ENCODE assay signal across 7 mouse cellular contexts in genomic region chr4:45964771-45965439, GRCm38 (mm10). TPM values are rescaled to one million over a fixed set of nuclear protein-coding genes. Genes with fewer than 3 reads are reported as not detected.
DNase-seq lines count a peak whose midpoint lies in the region; ATAC-seq lines count a peak whose summit lies in the region.

TSS of gene Tdrd7 (plus strand) at chr4:45965334.

- intact Hi-C loops in heart, postnatal 36 days (cut with DNase I) = no loop called here

- no peak for ATAC-seq in megakaryocyte-erythroid progenitor cell, adult 5-6 weeks (replicated peaks; ENCODE audit: low FRiP score, low TSS enrichment, poor library complexity, severe bottlenecking)

- DNase-seq in NIH3T3 (ENCODE audit: low read depth) = peak; percentile 20
- DNase-seq in adrenal gland, postnatal 4 days (ENCODE audit: low spot score in 2 of 2) = no peak
- DNase-seq in heart, postnatal 36 days = no peak
- DNase-seq in layer of hippocampus, postnatal 36 days = no peak
- peak; percentile 48 to 58 for DNase-seq in lung, postnatal 4 days
- peak; percentile 80 for DNase-seq in yolk sac, embryonic 10.5 days (ENCODE audit: low spot score)

RNA-seq across cellular contexts. Expression of gene Tdrd7, which starts in this region (rescaled TPM):
- total RNA-seq in adrenal gland, postnatal 4 days (2021) = 10 to 100 TPM; 20.9 to 22.5 TPM
- 10 to 100 TPM; 11.4 to 12.7 TPM for total RNA-seq in heart, postnatal 36 days (2021)
- 10 to 100 TPM; 25.7 to 26.0 TPM for total RNA-seq in layer of hippocampus, postnatal 36 days (2021)
- 9.0 and 16.6 TPM in 2 replicates for total RNA-seq in megakaryocyte-erythroid progenitor cell, adult 5-6 weeks (2014; fragmentation: Nextera tagmentation)
- 7.7 and 10.3 TPM in 2 replicates for total RNA-seq in megakaryocyte-erythroid progenitor cell, adult 5-6 weeks (2017)

Comparison
In these comparisons a context has a peak if more than half of its experiments do, and no peak if none do; other contexts are left out.
1. DNase-seq: peak in NIH3T3 (single experiment), lung, postnatal 4 days (2 of 2) and yolk sac, embryonic 10.5 days (single experiment); none in adrenal gland, postnatal 4 days (0 of 2), heart, postnatal 36 days (0 of 2) and layer of hippocampus, postnatal 36 days (0 of 2).